Mouse (Mus musculus) limb, embryonic 15.5 days (tissue): Measurements from ENCODE around the gene Rab5b. TPM values are rescaled to one million over a fixed set of nuclear protein-coding genes. Genes with fewer than 3 reads are reported as not detected.
"Not testable (repeated sequence)": the region's sequence is repeated elsewhere in the genome, so short reads cannot be mapped to it uniquely, and the experiment has no call there.

Source experiments
- ATAC-seq: fragments of 200-750 bp; cut with Nextera tagmentation; 2 replicates; pipeline ENCODE4 v1.8.0; 2017; ENCODE audit warnings: low read depth, moderate TSS enrichment; ENCODE audit not compliant: insufficient number of reproducible peaks, low FRiP score, low TSS enrichment
- H3K27ac ChIP-seq: fragments of 300-500 bp; sonication (generic); 2 replicates; pipeline ENCODE4 v1.5.1; 2015; ENCODE audit warnings: moderate library complexity, mild to moderate bottlenecking, inconsistent platforms
- H3K27me3 ChIP-seq: fragments of 300-500 bp; sonication (generic); 2 replicates; pipeline ENCODE4 v1.6.1; 2015; ENCODE audit warnings: inconsistent platforms
- H3K36me3 ChIP-seq: fragments of 300-500 bp; sonication (generic); 2 replicates; pipeline ENCODE4 v1.6.1; 2015; ENCODE audit warnings: inconsistent platforms
- H3K4me1 ChIP-seq: fragments of 300-500 bp; sonication (generic); 2 replicates; pipeline ENCODE4 v1.6.1; 2015; ENCODE audit warnings: inconsistent platforms
- H3K4me2 ChIP-seq: fragments of 300-500 bp; sonication (generic); 2 replicates; pipeline ENCODE4 v1.6.1; 2015; ENCODE audit warnings: mild to moderate bottlenecking, inconsistent platforms
- H3K4me3 ChIP-seq: fragments of 300-500 bp; sonication (generic); 2 replicates; pipeline ENCODE4 v1.5.1; 2015; ENCODE audit warnings: mild to moderate bottlenecking, inconsistent platforms
- H3K9ac ChIP-seq: fragments of 300-500 bp; sonication (generic); 2 replicates; pipeline ENCODE4 v1.6.1; 2015; ENCODE audit warnings: inconsistent platforms
- H3K9me3 ChIP-seq: fragments of 300-500 bp; sonication (generic); 2 replicates; pipeline ENCODE4 v1.6.1; 2016; ENCODE audit warnings: inconsistent platforms
- WGBS: fragments of 180-500 bp; shearing (Covaris S2); methylation state at CpG from one replicate; pipeline ENCODE4 v1.1.7; 2015; 5-methylcytosine and 5-hydroxymethylcytosine counted together
- polyA plus RNA-seq: library from polyadenylated mRNA; unstranded; fragments of >200 nt; fragmentation: Nextera tagmentation; extraction: Ambion mirVana; gene quantifications from 2 replicates; pipeline ENCODE4 v1.2.1, GENCODE M21; 2015

Rab5b gene
- polyA plus RNA-seq, 1 experiment from 2014 or later = 90.6 TPM

DNA sequence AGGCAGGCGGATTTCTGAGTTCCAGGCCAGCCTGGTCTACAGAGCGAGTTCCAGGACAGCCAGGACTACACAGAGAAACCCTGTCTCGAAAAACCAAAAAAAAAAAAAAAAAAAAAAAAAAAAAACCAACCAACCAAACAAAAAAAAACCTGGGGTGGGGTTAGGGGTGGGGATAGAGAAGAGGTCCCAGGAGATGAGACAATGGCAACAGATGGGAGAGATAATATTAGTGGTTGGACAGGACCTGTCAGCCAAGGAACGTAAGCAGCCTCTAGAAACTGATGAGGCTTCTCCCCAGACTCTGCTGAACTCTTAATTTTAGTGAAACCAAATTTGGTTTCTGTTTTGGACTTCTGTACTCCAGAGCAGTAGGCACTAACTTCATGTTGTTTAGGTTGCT lies 29.4 kb upstream of the Rab5b start:
- not testable (repeated sequence) for ATAC-seq
- WGBS = 76% methylated on average over 4 of the region's 4 CpGs

DNA sequence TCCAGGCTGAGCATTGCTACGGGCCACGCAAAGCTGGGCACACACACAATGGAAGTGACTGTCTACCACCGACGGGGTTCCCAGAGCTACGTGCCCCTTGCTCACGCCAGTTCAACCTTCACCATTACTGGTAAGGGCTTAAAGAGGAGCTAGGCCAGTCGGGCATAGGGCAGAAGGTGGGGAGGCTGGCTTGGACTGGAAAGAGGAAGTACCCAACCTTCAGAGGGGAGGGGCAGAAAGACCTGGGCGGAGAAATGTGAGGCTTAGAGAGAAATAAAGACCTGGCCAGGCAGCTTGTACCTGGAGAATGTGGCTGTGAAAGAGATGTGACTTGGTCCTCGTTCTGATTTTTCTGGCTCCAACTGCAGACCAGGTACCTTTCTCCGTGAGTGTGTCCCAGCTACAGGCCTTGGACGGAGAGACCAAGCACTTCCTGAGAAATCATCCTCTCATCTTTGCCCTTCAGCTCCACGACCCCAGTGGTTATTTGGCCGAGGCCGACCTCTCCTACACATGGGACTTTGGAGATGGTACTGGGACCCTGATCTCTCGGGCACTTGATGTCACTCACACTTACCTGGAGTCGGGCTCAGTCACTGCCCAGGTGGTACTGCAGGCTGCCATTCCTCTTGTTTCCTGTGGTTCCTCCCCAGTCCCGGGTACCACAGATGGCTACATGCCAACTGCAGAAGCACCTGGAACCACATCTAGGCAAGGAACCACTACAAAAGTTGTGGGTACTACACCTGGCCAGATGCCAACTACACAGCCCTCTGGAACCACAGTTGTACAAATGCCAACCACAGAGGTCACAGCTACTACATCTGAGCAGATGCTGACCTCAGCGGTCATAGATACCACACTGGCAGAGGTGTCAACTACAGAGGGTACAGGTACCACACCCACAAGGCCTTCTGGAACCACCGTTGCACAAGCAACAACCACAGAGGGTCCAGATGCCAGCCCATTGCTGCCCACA lies 19.8 kb upstream of the Rab5b start:
- Histone ChIP-seq H3K36me3 (peaks cover 17% of the 10 kb centered on the region), H3K9me3 (no peaks in the 10 kb centered on the region), H3K4me2 (no peak overlapping the region), H3K27ac (no peak overlapping the region), H3K9ac (no peak overlapping the region), H3K27me3 (no peaks in the 10 kb centered on the region), H3K4me3 (no peak overlapping the region), H3K4me1 (no peaks in the 10 kb centered on the region)
- WGBS = 82% methylated on average over 19 of the region's 19 CpGs
- no peak for ATAC-seq

More for the DNA sequence above, 29.4 kb upstream of the Rab5b start:
- not testable (repeated sequence) for H3K9ac ChIP-seq, H3K9me3 ChIP-seq, H3K27ac ChIP-seq, H3K4me3 ChIP-seq, H3K27me3 ChIP-seq, H3K4me1 ChIP-seq, H3K4me2 ChIP-seq
- peaks cover 25% of the 10 kb centered on the region for H3K36me3 ChIP-seq

GRCm38 (mm10) chr10:128711318-128711717 lies 15.3 kb upstream of the Rab5b start:
- not testable (repeated sequence) for H3K36me3 ChIP-seq, H3K4me2 ChIP-seq, H3K4me3 ChIP-seq, H3K27me3 ChIP-seq, H3K27ac ChIP-seq, ATAC-seq, H3K9ac ChIP-seq, H3K9me3 ChIP-seq, H3K4me1 ChIP-seq
- 93% methylated on average over 7 of the region's 7 CpGs for WGBS

DNA sequence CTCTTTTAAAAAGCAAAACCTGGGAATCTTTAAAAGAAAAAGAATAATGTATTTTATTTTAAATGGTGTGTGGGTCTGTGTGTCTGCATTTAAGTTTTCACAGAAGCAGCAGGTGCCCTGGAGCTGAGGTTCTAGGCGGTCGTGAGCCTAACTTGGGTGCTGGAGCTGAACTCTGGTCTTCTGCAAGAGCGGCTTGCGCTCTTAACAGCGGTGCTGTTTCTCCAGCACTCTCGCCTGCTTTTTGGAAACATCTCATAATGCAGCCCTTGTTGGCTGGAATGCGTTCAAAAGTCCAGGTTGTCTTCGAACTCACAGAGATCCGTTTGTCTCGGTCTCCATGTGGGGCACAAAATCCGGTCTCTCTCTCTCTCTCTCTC lies 9.2 kb upstream of the Rab5b start:
- no peak for ATAC-seq
- H3K4me1 ChIP-seq = peaks cover 19% of the 10 kb centered on the region

GRCm38 (mm10) chr10:128704491-128705316 lies 8.6 kb upstream of the Rab5b start, which contains the start of gene Cdk2:
TSS of gene Cdk2 (minus strand) at chr10:128705031.
- peaks cover 19% of the 10 kb centered on the region for H3K4me1 ChIP-seq
- H3K4me2 ChIP-seq = peak within 1 kb of the TSS; percentile 55
- peak within 1 kb of the TSS; percentile 84 for H3K9ac ChIP-seq
- H3K36me3 ChIP-seq = peaks cover 32% of the 10 kb centered on the region
- peak within 1 kb of the TSS; percentile 98 for H3K27ac ChIP-seq
- no peaks in the 10 kb centered on the region for H3K27me3 ChIP-seq
- peak within 1 kb of the TSS; percentile 89 for H3K4me3 ChIP-seq
- H3K9me3 ChIP-seq = no peaks in the 10 kb centered on the region
- WGBS = under 1% methylated on average over 60 of the region's 62 CpGs
- ATAC-seq = peak; percentile 90

More for the DNA sequence above, 9.2 kb upstream of the Rab5b start:
- peak overlapping the region; percentile 55 for H3K4me2 ChIP-seq
- H3K9ac ChIP-seq = peak overlapping the region; percentile 29; the same call in 1 of the 2 replicates
- 7% methylated on average over 11 of the region's 11 CpGs for WGBS
- peaks cover 26% of the 10 kb centered on the region for H3K36me3 ChIP-seq
- H3K27ac ChIP-seq = peak overlapping the region; percentile 98
- peak overlapping the region; percentile 89 for H3K4me3 ChIP-seq
- no peaks in the 10 kb centered on the region for H3K9me3 ChIP-seq
- no peaks in the 10 kb centered on the region for H3K27me3 ChIP-seq

GRCm38 (mm10) chr10:128703895-128704294 lies 7.8 kb upstream of the Rab5b start, which contains the start of gene Pmel:
TSS of gene Pmel (plus strand) at chr10:128704195.
- H3K4me3 ChIP-seq = peak within 1 kb of the TSS; percentile 89
- peaks cover 40% of the 10 kb centered on the region for H3K36me3 ChIP-seq
- H3K9me3 ChIP-seq = no peaks in the 10 kb centered on the region
- peak within 1 kb of the TSS; percentile 55 for H3K4me2 ChIP-seq
- no peaks in the 10 kb centered on the region for H3K27me3 ChIP-seq
- WGBS = 8% methylated on average over 4 of the region's 4 CpGs
- H3K9ac ChIP-seq = peak within 1 kb of the TSS; percentile 84
- peaks cover 19% of the 10 kb centered on the region for H3K4me1 ChIP-seq
- H3K27ac ChIP-seq = peak within 1 kb of the TSS; percentile 98
- ATAC-seq = no peak

- ATAC-seq = no peak
- WGBS = 81% methylated on average over 6 of the region's 6 CpGs
- H3K9ac ChIP-seq = no peak overlapping the region
- H3K4me3 ChIP-seq = no peak overlapping the region
- H3K27ac ChIP-seq = no peak overlapping the region
- no peak overlapping the region for H3K4me2 ChIP-seq
- no peaks in the 10 kb centered on the region for H3K27me3 ChIP-seq
- H3K9me3 ChIP-seq = no peaks in the 10 kb centered on the region
- peaks cover 51% of the 10 kb centered on the region for H3K36me3 ChIP-seq
- H3K4me1 ChIP-seq = peaks cover 19% of the 10 kb centered on the region
These were observed 6.4 kb upstream of the Rab5b start for GRCm38 (mm10) chr10:128702328-128703007.

DNA sequence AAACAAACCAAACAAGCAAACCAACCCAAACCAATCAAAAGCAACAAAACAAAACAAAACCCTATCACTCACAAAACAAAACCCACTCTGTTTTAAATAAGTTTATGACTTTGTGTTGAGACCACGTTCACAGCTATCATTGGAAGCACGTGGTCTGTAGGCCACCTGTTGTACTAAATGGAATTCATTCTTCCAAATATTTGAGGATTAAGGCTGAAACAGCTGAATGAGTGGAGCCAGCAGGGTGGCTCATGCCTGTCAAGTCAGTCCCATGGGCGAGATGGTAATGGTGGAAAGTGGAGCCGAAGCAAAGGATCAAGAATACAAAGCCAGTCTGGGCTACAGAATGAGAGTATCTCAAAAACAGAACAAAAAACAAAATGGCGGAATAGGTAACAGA lies 4.6 kb upstream of the Rab5b start:
- no peak overlapping the region for H3K4me2 ChIP-seq
- no peak overlapping the region for H3K9ac ChIP-seq
- 88% methylated on average over 5 of the region's 5 CpGs for WGBS
- H3K27ac ChIP-seq = no peak overlapping the region
- peaks cover 52% of the 10 kb centered on the region for H3K36me3 ChIP-seq
- no peak overlapping the region for H3K4me3 ChIP-seq
- H3K9me3 ChIP-seq = no peaks in the 10 kb centered on the region
- ATAC-seq = no peak
- H3K4me1 ChIP-seq = peaks cover 19% of the 10 kb centered on the region
- H3K27me3 ChIP-seq = no peaks in the 10 kb centered on the region

- Histone ChIP-seq H3K9me3 (no peaks in the 10 kb centered on the region), H3K27ac (no peak overlapping the region), H3K9ac (no peak overlapping the region), H3K4me2 (no peak overlapping the region), H3K4me1 (peaks cover 16% of the 10 kb centered on the region), H3K27me3 (no peaks in the 10 kb centered on the region), H3K4me3 (no peak overlapping the region), H3K36me3 (peaks cover 52% of the 10 kb centered on the region)
- no peak for ATAC-seq
- 82% methylated on average over 11 of the region's 11 CpGs for WGBS
These were observed 3.5 kb upstream of the Rab5b start for GRCm38 (mm10) chr10:128699611-128700010.

GRCm38 (mm10) chr10:128699006-128699405 lies 2.9 kb upstream of the Rab5b start:
- Histone ChIP-seq H3K27ac (no peak overlapping the region), H3K4me3 (no peak overlapping the region), H3K4me2 (no peak overlapping the region), H3K36me3 (peaks cover 52% of the 10 kb centered on the region), H3K27me3 (no peaks in the 10 kb centered on the region), H3K9ac (no peak overlapping the region), H3K9me3 (no peaks in the 10 kb centered on the region), H3K4me1 (peaks cover 13% of the 10 kb centered on the region)
- 88% methylated on average over 5 of the region's 5 CpGs for WGBS
- no peak for ATAC-seq

- 80% methylated on average over 6 of the region's 6 CpGs for WGBS
- Histone ChIP-seq H3K27me3 (no peaks in the 10 kb centered on the region), H3K9me3 (no peaks in the 10 kb centered on the region), H3K9ac (no peak overlapping the region), H3K4me2 (peak overlapping the region; percentile 53; the same call in 1 of the 2 replicates), H3K4me1 (peaks cover 4% of the 10 kb centered on the region; the same call in 1 of the 2 replicates), H3K36me3 (peaks cover 44% of the 10 kb centered on the region), H3K27ac (peak overlapping the region; percentile 85), H3K4me3 (peak overlapping the region; percentile 89; the same call in 1 of the 2 replicates)
- no peak for ATAC-seq
These were observed 1.1 kb upstream of the Rab5b start for GRCm38 (mm10) chr10:128697072-128697725.
